Mouse (Mus musculus) midbrain, embryonic 10.5 days (tissue): ENCODE results near the gene Akr1c20. TPM values are rescaled to one million over a fixed set of nuclear protein-coding genes. Genes with fewer than 3 reads are reported as not detected.

Source experiments
- DNase-seq: peaks from one replicate; pipeline ENCODE4 v3.0.0-alpha.2; 2017; ENCODE audit warnings: low spot score
- H3K27ac ChIP-seq: fragments of 300-500 bp; sonication (generic); replicated peaks from 2 replicates; pipeline ENCODE4 v1.5.1; 2016; ENCODE audit warnings: mild to moderate bottlenecking
- H3K27me3 ChIP-seq: fragments of 300-500 bp; sonication (generic); 2 replicates; pipeline ENCODE4 v1.6.1; 2016; ENCODE audit warnings: low read depth, mild to moderate bottlenecking; ENCODE audit not compliant: poor library complexity, severe bottlenecking
- H3K36me3 ChIP-seq: fragments of 300-500 bp; sonication (generic); 2 replicates; pipeline ENCODE4 v1.6.1; 2016; ENCODE audit warnings: mild to moderate bottlenecking, moderate library complexity
- H3K4me1 ChIP-seq: fragments of 300-500 bp; sonication (generic); 2 replicates; pipeline ENCODE4 v1.6.1; 2016
- H3K4me3 ChIP-seq: fragments of 300-500 bp; sonication (generic); 2 replicates; pipeline ENCODE4 v1.5.1; 2016; ENCODE audit warnings: mild to moderate bottlenecking, moderate library complexity
- H3K9me3 ChIP-seq: fragments of 300-500 bp; sonication (generic); replicated peaks from 2 replicates; pipeline ENCODE4 v1.6.1; 2016; ENCODE audit warnings: mild to moderate bottlenecking
- WGBS: fragments of 180-500 bp; shearing (Covaris S2); methylation state at CpG from one replicate; pipeline ENCODE4 v1.1.7; 2016; 5-methylcytosine and 5-hydroxymethylcytosine counted together
- polyA plus RNA-seq: library from polyadenylated mRNA; unstranded; fragments of >200 nt; fragmentation: Nextera tagmentation; extraction: Ambion mirVana; gene quantifications from 2 replicates; pipeline ENCODE4 v1.2.1, GENCODE M21; 2016

Gene Akr1c20
- polyA plus RNA-seq, result not detected in 2 replicates

GRCm38 (mm10) chr13:4523201-4523838, at the start of gene Akr1c20:
Gene Akr1c20 (minus strand): TSS chr13:4523345.
- Histone ChIP-seq H3K4me1 (no peaks in the 10 kb centered on the region), H3K4me3 (no peak within 1 kb of the TSS), H3K36me3 (no peaks in the 10 kb centered on the region), H3K9me3 (no peaks in the 10 kb centered on the region), H3K27me3 (no peaks in the 10 kb centered on the region), H3K27ac (no peak within 1 kb of the TSS)
- DNase-seq, result no peak
- WGBS, result 81% methylated on average over 2 of the region's 2 CpGs

GRCm38 (mm10) chr13:4565996-4566395, 42.9 kb upstream of the Akr1c20 start:
- Histone ChIP-seq H3K27me3 (no peaks in the 10 kb centered on the region), H3K9me3 (no peaks in the 10 kb centered on the region), H3K36me3 (no peaks in the 10 kb centered on the region), H3K4me1 (no peaks in the 10 kb centered on the region), H3K4me3 (no peak overlapping the region), H3K27ac (no peak overlapping the region)
- WGBS, result 85% methylated on average over 2 of the region's 2 CpGs
- no peak for DNase-seq

- Histone ChIP-seq H3K4me3 (no peak overlapping the region), H3K4me1 (no peaks in the 10 kb centered on the region), H3K36me3 (no peaks in the 10 kb centered on the region), H3K9me3 (no peaks in the 10 kb centered on the region), H3K27me3 (no peaks in the 10 kb centered on the region), H3K27ac (no peak overlapping the region)
- DNase-seq, result no peak
These were observed 37.4 kb upstream of the Akr1c20 start for GRCm38 (mm10) chr13:4560500-4560899.

- Histone ChIP-seq H3K4me1 (no peaks in the 10 kb centered on the region), H3K4me3 (no peak overlapping the region), H3K9me3 (no peaks in the 10 kb centered on the region), H3K36me3 (no peaks in the 10 kb centered on the region), H3K27ac (no peak overlapping the region), H3K27me3 (no peaks in the 10 kb centered on the region)
- WGBS, result 79% methylated on average over 1 of the region's 1 CpGs
- DNase-seq, result no peak
These were observed 36.0 kb upstream of the Akr1c20 start for GRCm38 (mm10) chr13:4559143-4559542.

GRCm38 (mm10) chr13:4514811-4515210, 8.3 kb downstream of the Akr1c20 start:
- 90% methylated on average over 2 of the region's 2 CpGs for WGBS
- Histone ChIP-seq H3K9me3 (no peaks in the 10 kb centered on the region), H3K4me3 (no peak overlapping the region), H3K4me1 (no peaks in the 10 kb centered on the region), H3K27me3 (no peaks in the 10 kb centered on the region), H3K27ac (no peak overlapping the region), H3K36me3 (no peaks in the 10 kb centered on the region)
- DNase-seq, result no peak

GRCm38 (mm10) chr13:4467896-4468295, 55.2 kb downstream of the Akr1c20 start:
- no peak overlapping the region for H3K4me3 ChIP-seq
- no peaks in the 10 kb centered on the region for H3K36me3 ChIP-seq
- no peaks in the 10 kb centered on the region for H3K27me3 ChIP-seq
- H3K9me3 ChIP-seq, result no peaks in the 10 kb centered on the region
- no peak for DNase-seq
- no peak overlapping the region for H3K27ac ChIP-seq
- 86% methylated on average over 1 of the region's 1 CpGs for WGBS
- no peaks in the 10 kb centered on the region for H3K4me1 ChIP-seq

GRCm38 (mm10) chr13:4465641-4466040, 57.5 kb downstream of the Akr1c20 start:
- Histone ChIP-seq H3K9me3 (no peaks in the 10 kb centered on the region), H3K4me3 (no peak overlapping the region), H3K4me1 (no peaks in the 10 kb centered on the region), H3K36me3 (no peaks in the 10 kb centered on the region), H3K27me3 (no peaks in the 10 kb centered on the region), H3K27ac (no peak overlapping the region)
- WGBS, result 87% methylated on average over 2 of the region's 2 CpGs
- DNase-seq, result no peak

Other genes with a start within 250 kb of the Akr1c20 start
- 0.25 and 0.35 TPM in 2 replicates for gene Akr1c12, start 243.9 kb downstream of the Akr1c20 start, polyA plus RNA-seq
- gene Akr1c6, start 89.0 kb downstream of the Akr1c20 start, polyA plus RNA-seq, result not detected in 2 replicates
- 0.15 TPM in 1 of 2 replicates, not detected in the other for gene Akr1c21, start 50.7 kb upstream of the Akr1c20 start, polyA plus RNA-seq
- gene Akr1e1, start 85.8 kb upstream of the Akr1c20 start, polyA plus RNA-seq, result 61.2 and 65.3 TPM in 2 replicates